Mouse (Mus musculus) intestine, embryonic 16.5 days (tissue): ENCODE results near the gene Prm2. TPM values are rescaled to one million over a fixed set of nuclear protein-coding genes. Genes with fewer than 3 reads are reported as not detected.
"Not testable (repeated sequence)": the region's sequence is repeated elsewhere in the genome, so short reads cannot be mapped to it uniquely, and the experiment has no call there.

Experiments used
- ATAC-seq: fragments of 200-750 bp; cut with Nextera tagmentation; 2 replicates; pipeline ENCODE4 v1.8.0; 2017; ENCODE audit warnings: moderate TSS enrichment, moderate library complexity
- H3K27ac ChIP-seq: fragments of 300-500 bp; sonication (generic); 2 replicates; pipeline ENCODE4 v1.5.1; 2014; ENCODE audit warnings: mild to moderate bottlenecking, low read length
- H3K27me3 ChIP-seq: fragments of 300-500 bp; sonication (generic); replicated peaks from 2 replicates; pipeline ENCODE4 v1.6.1; 2014; ENCODE audit warnings: low read length, control low read depth, mixed read lengths; ENCODE audit not compliant: control insufficient read depth, insufficient read depth
- H3K36me3 ChIP-seq: fragments of 300-500 bp; sonication (generic); 2 replicates; pipeline ENCODE4 v1.6.1; 2014; ENCODE audit warnings: low read length, control low read depth; ENCODE audit not compliant: control insufficient read depth, insufficient read depth
- H3K4me1 ChIP-seq: fragments of 300-500 bp; sonication (generic); 2 replicates; pipeline ENCODE4 v1.6.1; 2014; ENCODE audit warnings: low read length, control low read depth, mixed read lengths; ENCODE audit not compliant: control insufficient read depth, insufficient read depth
- H3K4me2 ChIP-seq: fragments of 300-500 bp; sonication (generic); 2 replicates; pipeline ENCODE4 v1.6.1; 2014; ENCODE audit warnings: low read depth, low read length, control low read depth
- H3K4me3 ChIP-seq: fragments of 300-500 bp; sonication (generic); 2 replicates; pipeline ENCODE4 v1.5.1; 2014; ENCODE audit warnings: mild to moderate bottlenecking, low read length
- H3K9ac ChIP-seq: fragments of 300-500 bp; sonication (generic); 2 replicates; pipeline ENCODE4 v1.6.1; 2014; ENCODE audit warnings: low read depth, low read length
- H3K9me3 ChIP-seq: fragments of 300-500 bp; sonication (generic); 2 replicates; pipeline ENCODE4 v1.6.1; 2016; ENCODE audit warnings: low read length, control low read depth; ENCODE audit not compliant: control insufficient read depth
- WGBS: fragments of 180-500 bp; shearing (Covaris S2); extraction: QIAGEN DNeasy Blood & Tissue Kit; methylation state at CpG from one replicate; pipeline ENCODE4 v1.1.7; 2014; 5-methylcytosine and 5-hydroxymethylcytosine counted together
- polyA plus RNA-seq: library from polyadenylated mRNA; unstranded; fragments of >200 nt; fragmentation: Nextera tagmentation; extraction: Ambion mirVana; gene quantifications from 2 replicates; pipeline ENCODE4 v1.2.1, GENCODE M21; 2015

The Prm2 gene
- polyA plus RNA-seq, 1 experiment from 2014 or later: not detected

DNA sequence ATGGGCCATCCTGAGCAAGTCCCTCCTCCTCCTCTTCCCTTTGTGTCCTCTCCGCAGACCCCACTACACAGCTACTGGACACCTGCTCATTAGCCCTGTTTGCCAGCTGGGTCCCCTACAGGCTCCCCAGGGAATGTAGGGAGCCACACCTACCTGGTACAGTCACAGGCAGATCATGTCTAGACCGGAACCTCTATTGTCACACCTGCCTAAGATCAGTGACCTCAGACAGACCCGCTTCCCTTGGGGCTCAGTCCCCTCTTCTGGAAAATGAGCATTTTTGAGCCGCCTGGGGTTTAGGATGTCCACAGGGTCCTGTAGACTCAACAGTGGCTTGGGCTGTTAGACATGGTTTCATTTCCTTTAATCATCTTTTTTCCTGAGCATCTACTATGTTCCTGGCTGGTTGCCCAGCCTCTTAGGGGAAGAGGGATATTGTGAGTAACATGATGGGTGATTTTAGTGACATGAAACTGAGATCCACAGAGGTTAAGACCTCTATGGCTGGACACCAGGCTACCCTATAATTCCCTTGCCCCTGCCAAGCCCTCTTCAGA is 22.7 kb upstream of the Prm2 start:
- Histone ChIP-seq H3K4me3 (no peak overlapping the region), H3K36me3 (no peaks in the 10 kb centered on the region), H3K27ac (no peak overlapping the region), H3K9ac (no peak overlapping the region), H3K9me3 (no peaks in the 10 kb centered on the region), H3K4me2 (no peak overlapping the region), H3K27me3 (no peaks in the 10 kb centered on the region), H3K4me1 (0 out of 2 replicates have a peak, but pooled peaks cover 7% of the 10 kb centered on the region)
- WGBS: 81% methylated on average over 4 of the region's 4 CpGs
- no peak for ATAC-seq

DNA sequence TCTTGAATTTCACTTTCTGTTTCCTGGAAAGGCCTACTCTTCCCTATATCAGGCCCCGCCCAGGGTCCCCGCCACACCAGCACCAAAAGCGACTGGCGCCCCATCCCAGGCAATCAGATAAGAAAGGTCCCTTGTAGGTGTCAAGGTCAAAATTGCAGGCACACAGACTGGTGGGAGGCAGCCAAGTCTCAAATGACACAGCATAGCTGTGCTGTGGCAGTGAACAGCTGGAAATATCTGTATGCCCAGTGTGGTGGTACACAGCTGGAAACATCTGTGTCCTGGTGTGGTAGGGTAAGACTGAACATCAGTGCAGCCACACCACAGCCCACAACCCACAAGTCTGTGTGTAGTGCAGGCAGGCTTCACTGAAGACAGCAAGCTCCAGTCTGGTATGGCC is 18.9 kb upstream of the Prm2 start:
- WGBS: 62% methylated on average over 4 of the region's 4 CpGs
- ATAC-seq: peak; percentile 35

DNA sequence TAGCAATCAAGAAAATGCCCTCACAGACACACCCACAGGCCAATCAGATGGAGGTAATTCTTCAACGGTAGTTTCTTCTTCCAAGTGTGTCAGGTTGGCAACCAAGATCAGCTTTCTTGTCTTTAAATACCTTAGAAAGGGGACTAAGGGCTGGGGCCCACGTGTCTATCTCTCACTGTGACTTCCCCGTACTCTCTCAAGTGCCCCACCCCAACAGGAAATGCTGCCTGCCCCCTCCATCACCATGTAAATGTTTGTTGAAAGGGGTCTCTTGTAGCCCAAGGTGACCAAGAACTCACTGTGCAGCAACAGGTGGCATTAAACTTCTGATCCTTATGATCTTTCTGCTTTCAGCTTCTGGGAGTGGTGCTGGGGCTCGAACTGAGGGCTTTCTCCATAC is 17.8 kb upstream of the Prm2 start:
- Histone ChIP-seq H3K4me1 (0 out of 2 replicates have a peak, but pooled peaks cover 3% of the 10 kb centered on the region), H3K27ac (no peak overlapping the region), H3K9me3 (no peaks in the 10 kb centered on the region), H3K9ac (no peak overlapping the region), H3K27me3 (no peaks in the 10 kb centered on the region), H3K4me2 (no peak overlapping the region), H3K4me3 (no peak overlapping the region), H3K36me3 (no peaks in the 10 kb centered on the region)
- WGBS: 73% methylated on average over 4 of the region's 4 CpGs
- no peak for ATAC-seq

More for the DNA sequence above, 18.9 kb upstream of the Prm2 start:
- H3K27me3 ChIP-seq: no peaks in the 10 kb centered on the region
- 0 out of 2 replicates have a peak, but pooled peaks cover 3% of the 10 kb centered on the region for H3K4me1 ChIP-seq
- no peak overlapping the region for H3K4me2 ChIP-seq
- no peak overlapping the region for H3K9ac ChIP-seq
- H3K4me3 ChIP-seq: no peak overlapping the region
- H3K27ac ChIP-seq: no peak overlapping the region
- H3K36me3 ChIP-seq: no peaks in the 10 kb centered on the region
- no peaks in the 10 kb centered on the region for H3K9me3 ChIP-seq

DNA sequence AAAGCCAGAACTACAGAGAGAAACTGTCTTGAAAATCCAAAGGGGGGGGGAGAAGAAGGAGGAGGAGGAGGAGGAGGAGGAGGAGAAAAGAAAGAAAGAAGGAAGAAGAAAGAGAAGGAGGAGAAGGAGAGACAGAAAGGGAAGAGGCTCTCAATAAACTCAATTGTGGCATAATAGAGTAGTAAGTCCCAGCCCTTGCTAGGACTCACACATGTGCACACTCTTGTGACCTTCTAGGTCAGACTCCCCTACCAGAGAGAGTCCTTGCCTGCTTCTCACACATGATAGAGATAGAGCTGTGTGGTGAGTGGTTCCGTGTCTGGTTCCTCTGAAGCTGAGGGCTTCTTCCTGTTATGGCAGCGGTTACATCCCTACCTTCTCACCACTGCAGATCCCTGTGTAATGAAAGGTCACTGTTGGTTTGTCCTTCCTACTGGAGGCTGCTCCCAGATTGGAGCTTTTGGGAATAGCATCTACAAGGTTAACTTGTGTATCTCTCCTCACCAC is 17.0 kb upstream of the Prm2 start, which contains the start of gene Gm11172:
Gene Gm11172, plus strand, starts transcription at position 51 of the 507 bp plus-strand sequence.
- Histone ChIP-seq H3K4me2 (no peak within 1 kb of the TSS), H3K4me3 (no peak within 1 kb of the TSS), H3K36me3 (no peaks in the 10 kb centered on the region), H3K4me1 (0 out of 2 replicates have a peak, but pooled peaks cover 3% of the 10 kb centered on the region), H3K9ac (no peak within 1 kb of the TSS), H3K9me3 (no peaks in the 10 kb centered on the region), H3K27me3 (no peaks in the 10 kb centered on the region), H3K27ac (no peak within 1 kb of the TSS)
- WGBS: 82% methylated on average over 2 of the region's 2 CpGs
- ATAC-seq: no peak

DNA sequence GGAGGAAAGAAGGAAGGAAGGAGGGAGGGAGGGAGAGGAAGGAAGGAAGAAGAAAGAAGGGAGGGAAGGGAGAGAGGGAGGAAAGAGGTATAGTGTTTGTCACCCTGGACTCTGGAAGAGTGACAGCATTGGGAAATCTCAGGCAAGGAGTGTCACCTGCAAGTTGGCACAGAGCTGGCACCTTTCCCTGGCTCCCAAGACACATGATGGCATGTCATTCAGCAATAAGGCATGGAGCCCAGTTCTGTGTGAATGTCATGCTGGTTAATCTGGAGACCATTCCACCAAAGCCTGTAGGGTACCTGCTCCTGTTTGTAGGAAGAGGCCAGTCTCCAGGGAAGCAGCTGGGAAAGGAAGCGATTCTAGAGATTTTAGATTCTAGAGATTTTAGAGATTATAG is 14.4 kb upstream of the Prm2 start:
- H3K27ac ChIP-seq: no peak overlapping the region
- 0 out of 2 replicates have a peak, but pooled peaks cover 3% of the 10 kb centered on the region for H3K4me1 ChIP-seq
- ATAC-seq: no peak
- no peaks in the 10 kb centered on the region for H3K9me3 ChIP-seq
- H3K9ac ChIP-seq: no peak overlapping the region
- H3K36me3 ChIP-seq: no peaks in the 10 kb centered on the region
- 95% methylated on average over 1 of the region's 1 CpGs for WGBS
- no peaks in the 10 kb centered on the region for H3K27me3 ChIP-seq
- no peak overlapping the region for H3K4me2 ChIP-seq
- no peak overlapping the region for H3K4me3 ChIP-seq

DNA sequence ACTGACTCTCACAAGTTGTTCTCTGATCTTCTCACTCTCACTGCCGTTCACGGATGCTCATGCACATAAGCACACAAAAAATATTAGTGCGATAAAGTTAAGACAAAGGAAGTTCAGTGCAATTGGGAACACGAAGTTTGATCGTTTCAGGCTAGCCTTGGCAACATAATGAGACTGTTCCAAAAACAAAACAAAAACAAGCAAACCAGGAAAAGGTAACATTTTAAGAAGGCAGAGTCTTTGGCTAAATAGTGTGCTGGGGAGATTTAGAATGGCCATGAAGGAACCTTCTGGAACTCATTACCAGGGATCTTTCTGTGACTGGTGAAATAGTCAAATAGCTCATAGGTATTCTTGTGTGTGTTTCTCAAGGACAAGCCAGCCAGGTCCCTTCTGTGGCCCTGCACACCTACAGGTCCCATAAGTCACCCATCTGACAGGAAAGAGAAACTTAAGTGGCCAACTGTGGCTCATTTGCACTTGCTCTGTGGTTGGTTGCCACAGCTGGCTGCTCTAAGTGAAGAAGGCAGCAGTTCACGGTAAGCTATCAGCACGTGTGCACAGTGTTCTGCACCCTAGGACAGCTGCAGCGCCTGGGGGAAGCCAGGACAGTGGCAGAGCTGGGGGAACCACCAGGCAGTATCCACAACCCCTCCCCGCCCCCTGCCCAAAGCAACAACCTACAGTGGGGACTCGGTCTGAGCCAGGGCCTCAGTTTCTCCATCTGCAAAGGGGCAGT is 10.0 kb upstream of the Prm2 start, which contains the start of gene Prm1:
Gene Prm1, minus strand, starts transcription at position 51 of the 739 bp plus-strand sequence.
- H3K27ac ChIP-seq: no peak within 1 kb of the TSS
- H3K27me3 ChIP-seq: no peaks in the 10 kb centered on the region
- no peak within 1 kb of the TSS for H3K4me2 ChIP-seq
- no peak within 1 kb of the TSS for H3K4me3 ChIP-seq
- H3K4me1 ChIP-seq: no peaks in the 10 kb centered on the region
- no peak for ATAC-seq
- 85% methylated on average over 10 of the region's 10 CpGs for WGBS
- H3K9me3 ChIP-seq: no peaks in the 10 kb centered on the region
- H3K36me3 ChIP-seq: no peaks in the 10 kb centered on the region
- H3K9ac ChIP-seq: no peak within 1 kb of the TSS

DNA sequence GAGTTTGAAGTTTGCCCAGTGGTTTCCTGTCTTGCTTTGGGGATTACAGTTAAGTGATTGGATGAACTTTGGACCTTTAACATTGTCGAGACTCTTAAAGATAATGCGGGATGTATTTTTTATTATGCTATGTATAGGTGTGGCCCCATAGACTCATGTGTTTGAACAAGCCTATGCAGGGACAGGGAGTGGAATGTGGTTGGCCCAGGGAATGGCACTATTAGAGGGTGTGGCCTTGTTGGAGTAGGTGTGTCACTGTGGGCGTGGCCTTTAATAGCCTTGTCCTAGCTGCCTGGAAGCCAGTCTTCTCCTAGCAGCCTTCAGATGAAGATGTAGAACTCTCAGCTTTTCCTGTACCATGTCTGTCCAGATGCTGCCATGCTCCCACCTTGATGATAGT is 6.5 kb upstream of the Prm2 start:
- ATAC-seq: peak; percentile 97
- not testable (repeated sequence) for H3K9me3 ChIP-seq, H3K36me3 ChIP-seq, H3K4me1 ChIP-seq, H3K27me3 ChIP-seq, H3K4me3 ChIP-seq, H3K4me2 ChIP-seq, H3K9ac ChIP-seq, H3K27ac ChIP-seq
- WGBS: 60% methylated on average over 3 of the region's 3 CpGs

DNA sequence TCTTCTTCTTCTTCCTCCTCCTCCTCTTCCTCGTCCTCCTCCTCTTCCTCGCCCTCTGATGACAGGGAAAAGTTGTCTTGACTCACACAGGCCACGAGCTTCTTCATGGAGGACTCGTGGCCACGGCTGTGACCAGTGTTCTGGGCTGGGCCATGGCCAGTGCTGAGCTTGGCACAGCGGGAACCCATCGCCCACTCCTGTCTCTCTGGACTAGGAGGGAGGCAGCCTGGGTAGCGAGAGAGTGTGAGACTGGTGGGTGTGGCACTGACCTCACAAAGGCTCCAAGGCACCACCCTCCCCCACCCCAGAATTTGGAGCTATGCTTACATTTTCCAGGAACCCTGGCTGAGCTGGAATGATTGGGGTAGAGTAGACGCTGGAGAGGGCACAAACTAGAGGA is 5.2 kb downstream of the Prm2 start, which contains the start of gene Prm3:
Gene Prm3, minus strand, starts transcription at position 213 of the 400 bp plus-strand sequence.
- H3K36me3 ChIP-seq: no peaks in the 10 kb centered on the region
- no peak within 1 kb of the TSS for H3K9ac ChIP-seq
- no peak within 1 kb of the TSS for H3K4me2 ChIP-seq
- 0 out of 2 replicates have a peak, but pooled peaks cover 5% of the 10 kb centered on the region for H3K4me1 ChIP-seq
- H3K27me3 ChIP-seq: no peaks in the 10 kb centered on the region; the same call in 1 of the 2 replicates
- no peaks in the 10 kb centered on the region for H3K9me3 ChIP-seq
- ATAC-seq: no peak
- H3K4me3 ChIP-seq: no peak within 1 kb of the TSS
- 83% methylated on average over 9 of the region's 9 CpGs for WGBS
- H3K27ac ChIP-seq: no peak within 1 kb of the TSS

DNA sequence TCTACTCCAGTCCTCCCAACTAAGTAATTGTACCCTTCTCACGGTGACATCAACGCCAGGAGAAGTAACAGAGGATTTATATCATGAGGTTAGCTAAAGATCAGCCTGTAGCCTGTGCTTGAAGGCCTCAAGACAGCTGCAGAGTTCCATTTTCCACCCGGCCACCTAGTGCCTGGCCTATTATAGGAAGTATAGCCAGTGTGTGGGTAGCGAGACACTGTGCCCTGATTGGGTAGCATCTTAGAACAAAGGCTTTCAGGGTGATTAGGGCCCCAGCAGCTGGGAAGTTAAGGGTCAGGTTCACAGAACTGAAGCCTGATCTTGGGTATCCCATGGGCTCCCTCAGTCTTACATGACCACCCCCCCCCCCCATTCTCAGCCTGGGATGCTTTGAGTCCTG is 7.1 kb downstream of the Prm2 start:
- 76% methylated on average over 4 of the region's 4 CpGs for WGBS
- no peak for ATAC-seq

More for the DNA sequence above, 7.1 kb downstream of the Prm2 start:
- Histone ChIP-seq H3K9ac (no peak overlapping the region), H3K4me1 (peaks cover 6% of the 10 kb centered on the region; the same call in 1 of the 2 replicates), H3K27me3 (no peaks in the 10 kb centered on the region), H3K4me2 (no peak overlapping the region), H3K27ac (no peak overlapping the region), H3K36me3 (no peaks in the 10 kb centered on the region), H3K4me3 (no peak overlapping the region), H3K9me3 (no peaks in the 10 kb centered on the region)
